Comparison of ENCODE assay signal across 24 mouse cellular contexts in genomic region chr1:138427416-138427815, GRCm38 (mm10).
A peak's percentile ranks its signal among the peaks of the same experiment; 100 is the strongest.
DNase-seq lines count a peak whose midpoint lies in the region; ATAC-seq and TF ChIP-seq lines count a peak whose summit lies in the region.
"Had no signal": no experiment of that assay in that cellular context is flagged by ENCODE, and none has a peak within 500 bp of the region (broad histone marks: within the 10 kb centered on the region; RNA-seq: fewer than 3 reads in every experiment).

No protein-coding gene starts in this region.

- H3K27me3 ChIP-seq in kidney, embryonic 14.5 days (ENCODE audit: control insufficient read depth, insufficient read depth, low read length) = no peaks in the 10 kb centered on the region
- no peaks in the 10 kb centered on the region for H3K27me3 ChIP-seq in kidney, postnatal 0 days (ENCODE audit: insufficient read depth, low read length)
- H3K27me3 ChIP-seq: CH12.LX; embryonic facial prominence, embryonic 12.5 days; forebrain, embryonic 13.5 days; forebrain, embryonic 15.5 days; Patski had no signal

- H3K4me3 ChIP-seq in kidney, embryonic 14.5 days (ENCODE audit: low read length) = no peak overlapping the region
- H3K4me3 ChIP-seq in kidney, postnatal 0 days (replicated peaks; ENCODE audit: low read depth, low read length) = no peak overlapping the region
- H3K4me3 ChIP-seq: embryonic facial prominence, embryonic 10.5 days; embryonic facial prominence, embryonic 12.5 days; forebrain, embryonic 13.5 days; forebrain, embryonic 15.5 days had no signal

- H3K9ac ChIP-seq in kidney, embryonic 14.5 days (ENCODE audit: low read depth, low read length) = no peak overlapping the region
- H3K9ac ChIP-seq in kidney, postnatal 0 days (ENCODE audit: low read depth, low read length) = no peak overlapping the region
- H3K9ac ChIP-seq: embryonic facial prominence, embryonic 12.5 days; forebrain, embryonic 13.5 days; forebrain, embryonic 15.5 days had no signal

- 60% methylated on average over 2 of the region's 2 CpGs for WGBS in kidney, embryonic 14.5 days
- WGBS in kidney, postnatal 0 days = 54% methylated on average over 2 of the region's 2 CpGs

- no peaks in the 10 kb centered on the region for H3K36me3 ChIP-seq in kidney, embryonic 14.5 days (ENCODE audit: control insufficient read depth, insufficient read depth, low read length)
- no peaks in the 10 kb centered on the region for H3K36me3 ChIP-seq in kidney, postnatal 0 days (ENCODE audit: insufficient read depth, low read length)
- H3K36me3 ChIP-seq: embryonic facial prominence, embryonic 10.5 days; embryonic facial prominence, embryonic 12.5 days; forebrain, embryonic 15.5 days; G1E had no signal

- DNase-seq in kidney, adult 11 months = peak; percentile 10
- peak; percentile 29 to 45 for DNase-seq in kidney, adult 8-10 months
- no peak for DNase-seq in kidney, postnatal 25 days
- peak; percentile 10 for DNase-seq in kidney, postnatal 0 days (ENCODE audit: low spot score)
- no peak for DNase-seq in kidney, adult 18-20 months
- DNase-seq: adrenal gland, adult 8-10 months; adrenal gland, postnatal 14 days; adrenal gland, postnatal 36 days; B cell, adult 2 months; cerebellum, adult 11-12 months; cerebellum, adult 2 months; cerebellum, adult 9-10 months; cerebellum, postnatal 10 days; cerebellum, postnatal 25 days had no signal

- ATAC-seq in kidney, embryonic 14.5 days (ENCODE audit: low FRiP score, low TSS enrichment) = no peak
- ATAC-seq in kidney, postnatal 0 days (replicated peaks; ENCODE audit: low FRiP score, low read depth) = no peak
- ATAC-seq: activated CD4-positive, CD25-positive, alpha-beta regulatory T cell, adult 4 months; CD4-positive, CD25-positive, alpha-beta regulatory T cell, adult 4 months; forebrain, embryonic 13.5 days; forebrain, embryonic 15.5 days; Patski had no signal

- H3K4me1 ChIP-seq in kidney, embryonic 14.5 days (ENCODE audit: control insufficient read depth, insufficient read depth, low read length) = no peaks in the 10 kb centered on the region
- H3K4me1 ChIP-seq in kidney, postnatal 0 days (replicated peaks; ENCODE audit: insufficient read depth, low read length) = no peaks in the 10 kb centered on the region
- H3K4me1 ChIP-seq: embryonic facial prominence, embryonic 10.5 days; embryonic facial prominence, embryonic 12.5 days; forebrain, embryonic 13.5 days; forebrain, embryonic 15.5 days had no signal

- H3K9me3 ChIP-seq in kidney, embryonic 14.5 days (ENCODE audit: control insufficient read depth, low read length) = no peaks in the 10 kb centered on the region
- no peaks in the 10 kb centered on the region for H3K9me3 ChIP-seq in kidney, postnatal 0 days (replicated peaks; ENCODE audit: low read length)
- H3K9me3 ChIP-seq: embryonic facial prominence, embryonic 10.5 days; embryonic facial prominence, embryonic 12.5 days; forebrain, embryonic 13.5 days; forebrain, embryonic 15.5 days; G1E had no signal

- no peak overlapping the region for H3K27ac ChIP-seq in kidney, embryonic 14.5 days (ENCODE audit: low read depth, low read length)
- H3K27ac ChIP-seq in kidney, postnatal 0 days = no peak overlapping the region
- H3K27ac ChIP-seq: embryonic facial prominence, embryonic 10.5 days; embryonic facial prominence, embryonic 12.5 days; forebrain, embryonic 13.5 days; forebrain, embryonic 15.5 days had no signal

- H3K4me2 ChIP-seq in kidney, embryonic 14.5 days (replicated peaks; ENCODE audit: low read depth, low read length) = no peak overlapping the region
- H3K4me2 ChIP-seq in kidney, postnatal 0 days (ENCODE audit: low read length) = no peak overlapping the region
- H3K4me2 ChIP-seq: embryonic facial prominence, embryonic 12.5 days; forebrain, embryonic 13.5 days; forebrain, embryonic 15.5 days had no signal

- TF ChIP-seq CTCF in kidney, postnatal 0 days (IDR thresholded peaks at IDR 0.05; ENCODE audit: low read depth) = no peak

Comparison
In these comparisons a context has a peak if more than half of its experiments do, and no peak if none do; other contexts are left out.
1. DNase-seq: peak in kidney, adult 11 months (single experiment), kidney, adult 8-10 months (2 of 2) and kidney, postnatal 0 days (single experiment); none in kidney, postnatal 25 days (0 of 2) and kidney, adult 18-20 months (single experiment).